Mouse (Mus musculus) activated CD4-positive, CD25-positive, alpha-beta regulatory T cell, adult 4 months (primary cell): ENCODE measurements around the gene Fgb. TPM values are rescaled to one million over a fixed set of nuclear protein-coding genes. Genes with fewer than 3 reads are reported as not detected.

Experiments
- ATAC-seq: one replicate; pipeline ENCODE4 v1.8.0; 2017
- polyA plus RNA-seq, 2 experiments: library from polyadenylated mRNA; unstranded; fragments of 100-300 nt; shearing (Covaris generic); gene quantifications; one replicate each; pipeline ENCODE4 v1.2.1; 2017

Fgb gene
- not detected for polyA plus RNA-seq

- ATAC-seq: no peak
Observed at GRCm38 (mm10) chr3:83049680-83050079, at the start of gene Fgb. Gene Fgb (minus strand): TSS chr3:83049863.

GRCm38 (mm10) chr3:83099139-83099538, 49.5 kb upstream of the Fgb start:
- ATAC-seq: no peak

- ATAC-seq: no peak
Observed at GRCm38 (mm10) chr3:83098546-83099034, 48.9 kb upstream of the Fgb start.

GRCm38 (mm10) chr3:83097586-83097985, 47.9 kb upstream of the Fgb start:
- no peak for ATAC-seq

- ATAC-seq: peak; percentile 82
Observed at GRCm38 (mm10) chr3:83080567-83081055, 30.9 kb upstream of the Fgb start.

GRCm38 (mm10) chr3:83076563-83076962, 26.9 kb upstream of the Fgb start:
- no peak for ATAC-seq

GRCm38 (mm10) chr3:83070231-83070630, 20.6 kb upstream of the Fgb start:
- ATAC-seq: no peak

GRCm38 (mm10) chr3:83068869-83069268, 19.2 kb upstream of the Fgb start:
- no peak for ATAC-seq

GRCm38 (mm10) chr3:83067920-83068319, 18.3 kb upstream of the Fgb start:
- no peak for ATAC-seq

GRCm38 (mm10) chr3:83057046-83057445, 7.4 kb upstream of the Fgb start:
- ATAC-seq: no peak

GRCm38 (mm10) chr3:83055281-83056038, 5.8 kb upstream of the Fgb start, which contains the start of gene Plrg1:
Gene Plrg1 (plus strand): TSS chr3:83055522.
- peak; percentile 93 for ATAC-seq

GRCm38 (mm10) chr3:83054759-83055158, 5.1 kb upstream of the Fgb start:
- ATAC-seq: peak; percentile 6

- no peak for ATAC-seq
Observed at GRCm38 (mm10) chr3:83053758-83054157, 4.1 kb upstream of the Fgb start.

GRCm38 (mm10) chr3:83053126-83053525, 3.5 kb upstream of the Fgb start:
- no peak for ATAC-seq

GRCm38 (mm10) chr3:83052102-83052501, 2.4 kb upstream of the Fgb start:
- ATAC-seq: no peak

- no peak for ATAC-seq
Observed at GRCm38 (mm10) chr3:83050661-83051060, 998 bp upstream of the Fgb start.

- ATAC-seq: no peak
Observed at GRCm38 (mm10) chr3:83046649-83047048, 3.0 kb downstream of the Fgb start.

- ATAC-seq: no peak
Observed at GRCm38 (mm10) chr3:83042451-83042850, 7.2 kb downstream of the Fgb start.

GRCm38 (mm10) chr3:83039666-83040065, 10.0 kb downstream of the Fgb start:
- ATAC-seq: no peak

- ATAC-seq: no peak
Observed at GRCm38 (mm10) chr3:83038865-83039264, 10.8 kb downstream of the Fgb start.

- no peak for ATAC-seq
Observed at GRCm38 (mm10) chr3:83033801-83034200, 15.9 kb downstream of the Fgb start.

GRCm38 (mm10) chr3:83032746-83033308, 16.8 kb downstream of the Fgb start:
- ATAC-seq: no peak

GRCm38 (mm10) chr3:83030331-83030730, 19.3 kb downstream of the Fgb start:
- ATAC-seq: no peak
